Mouse (Mus musculus): ENCODE data around the gene Ankzf1.

DNA sequence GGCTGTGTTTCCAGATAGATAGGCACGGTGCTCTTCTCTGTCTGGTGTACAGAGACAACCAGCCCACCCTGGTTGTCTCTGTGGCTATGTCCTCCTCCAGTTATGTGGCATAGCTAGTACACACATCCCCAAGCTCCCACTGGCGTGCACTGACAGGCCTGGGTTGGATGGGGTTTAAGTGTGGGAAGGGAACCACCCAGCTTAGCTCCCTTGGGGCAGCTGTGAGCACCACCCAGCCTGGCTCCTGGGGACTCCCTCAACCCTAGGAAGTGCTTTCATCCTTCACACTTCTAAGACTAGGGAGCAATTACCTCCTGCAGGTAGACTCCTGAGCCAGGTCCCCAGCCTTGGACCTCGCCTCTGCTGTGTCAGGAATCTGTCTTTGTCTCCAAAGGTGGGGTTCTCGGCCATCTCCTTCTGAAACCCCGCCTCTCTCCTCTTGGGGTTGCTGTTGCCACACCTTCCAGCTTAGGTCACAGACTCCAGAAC, 39.8 kb downstream of the Ankzf1 start, which contains the start of gene A630095N17Rik:
- TF ChIP-seq POLR2A (IDR thresholded peaks at IDR 0.05; ENCODE audit: extremely low read depth, insufficient read depth, low read length) (no peak), CTCF (IDR thresholded peaks at IDR 0.05; ENCODE audit: extremely low read depth, insufficient read depth, low read length) (no peak)
